28 mouse cellular contexts compared by ENCODE assay signal in genomic region chr9:10186063-10186462, GRCm38 (mm10).
A peak's percentile ranks its signal among the peaks of the same experiment; 100 is the strongest.
DNase-seq lines count a peak whose midpoint lies in the region; ATAC-seq and TF ChIP-seq lines count a peak whose summit lies in the region.
"Had no signal": no experiment of that assay in that cellular context is flagged by ENCODE, and none has a peak within 500 bp of the region (broad histone marks: within the 10 kb centered on the region; RNA-seq: fewer than 3 reads in every experiment).

No protein-coding gene starts in this region.

- no peak overlapping the region for H3K4me3 ChIP-seq in hindbrain, embryonic 16.5 days (ENCODE audit: low read length)
- no peak overlapping the region for H3K4me3 ChIP-seq in hindbrain, embryonic 13.5 days
- no peak overlapping the region for H3K4me3 ChIP-seq in ES-E14 (ENCODE audit: insufficient read depth in 1 of 2, low read depth in 1 of 2, low read length in 2 of 2, poor library complexity in 1 of 2, severe bottlenecking in 1 of 2)
- H3K4me3 ChIP-seq in forebrain, embryonic 15.5 days = no peak overlapping the region
- H3K4me3 ChIP-seq: heart, adult 2 months; heart, embryonic 13.5 days; hindbrain, embryonic 15.5 days; kidney, embryonic 15.5 days; left cerebral cortex, adult 2 months; limb, embryonic 12.5 days; liver, embryonic 15.5 days; neural tube, embryonic 13.5 days had no signal

- DNase-seq in ES-E14 (ENCODE audit: low read depth, low spot score) (peak; percentile 15), R1 (ENCODE audit: low read depth, low spot score) (peak; percentile 17)
- no peak for DNase-seq in heart, adult 11 months
- DNase-seq in left cerebral cortex, adult 18-20 months (ENCODE audit: low spot score in 2 of 2) = no peak
- no peak for DNase-seq in adrenal gland, postnatal 10 days
- DNase-seq: adrenal gland, postnatal 14 days; B cell, adult 2 months; cerebellum, adult 11-12 months; cerebellum, postnatal 14 days; gastrocnemius, postnatal 25 days; heart, adult 2 months; heart, postnatal 10 days; kidney, adult 18-20 months; lung, embryonic 14.5 days; lung, postnatal 14 days; right cerebral cortex, postnatal 25 days; thymus, postnatal 14 days had no signal

- in situ Hi-C loops in ES-E14 (cut with MboI; ENCODE audit: low sequenced_read_pairs in 2 of 2, unreplicated experiment in 2 of 2) = no loop called here

- H3K9ac ChIP-seq in hindbrain, embryonic 16.5 days (ENCODE audit: low read depth, low read length) = no peak overlapping the region
- no peak overlapping the region for H3K9ac ChIP-seq in hindbrain, embryonic 13.5 days
- H3K9ac ChIP-seq in ES-E14 (ENCODE audit: insufficient read depth, low read depth, low read length, poor library complexity, severe bottlenecking) = no peak overlapping the region
- H3K9ac ChIP-seq in forebrain, embryonic 15.5 days (replicated peaks) = no peak overlapping the region
- H3K9ac ChIP-seq: heart, embryonic 13.5 days; hindbrain, embryonic 15.5 days; kidney, embryonic 15.5 days; limb, embryonic 12.5 days; liver, embryonic 15.5 days; lung, embryonic 14.5 days; neural tube, embryonic 13.5 days had no signal

- H3K4me2 ChIP-seq in hindbrain, embryonic 16.5 days (ENCODE audit: low read length) = no peak overlapping the region
- H3K4me2 ChIP-seq in hindbrain, embryonic 13.5 days = no peak overlapping the region
- no peak overlapping the region for H3K4me2 ChIP-seq in forebrain, embryonic 15.5 days (replicated peaks)
- H3K4me2 ChIP-seq: heart, embryonic 13.5 days; hindbrain, embryonic 15.5 days; kidney, embryonic 15.5 days; limb, embryonic 12.5 days; liver, embryonic 15.5 days; lung, embryonic 14.5 days; neural tube, embryonic 13.5 days had no signal

- no peaks in the 10 kb centered on the region for H3K36me3 ChIP-seq in hindbrain, embryonic 16.5 days (ENCODE audit: control insufficient read depth, insufficient read depth, low read length)
- H3K36me3 ChIP-seq in hindbrain, embryonic 13.5 days = no peaks in the 10 kb centered on the region
- no peaks in the 10 kb centered on the region for H3K36me3 ChIP-seq in ES-E14 (ENCODE audit: control insufficient read depth, insufficient read depth, low read length, poor library complexity, severe bottlenecking)
- no peaks in the 10 kb centered on the region for H3K36me3 ChIP-seq in forebrain, embryonic 15.5 days
- H3K36me3 ChIP-seq: heart, embryonic 13.5 days; hindbrain, embryonic 15.5 days; kidney, embryonic 15.5 days; limb, embryonic 12.5 days; liver, embryonic 15.5 days; neural tube, embryonic 13.5 days had no signal

- no peaks in the 10 kb centered on the region for H3K4me1 ChIP-seq in hindbrain, embryonic 16.5 days (ENCODE audit: control insufficient read depth, insufficient read depth, low read depth, low read length)
- H3K4me1 ChIP-seq in hindbrain, embryonic 13.5 days (replicated peaks) = no peaks in the 10 kb centered on the region
- no peaks in the 10 kb centered on the region for H3K4me1 ChIP-seq in ES-E14 (ENCODE audit: control insufficient read depth in 2 of 2, insufficient read depth in 2 of 2, low read length in 2 of 2, poor library complexity in 1 of 2)
- H3K4me1 ChIP-seq in forebrain, embryonic 15.5 days = no peaks in the 10 kb centered on the region
- H3K4me1 ChIP-seq: heart, embryonic 13.5 days; hindbrain, embryonic 15.5 days; kidney, embryonic 15.5 days; limb, embryonic 12.5 days; liver, embryonic 15.5 days; neural tube, embryonic 13.5 days had no signal

- no peaks in the 10 kb centered on the region for H3K27me3 ChIP-seq in hindbrain, embryonic 16.5 days (replicated peaks; ENCODE audit: control insufficient read depth, insufficient read depth, low read length)
- H3K27me3 ChIP-seq in hindbrain, embryonic 13.5 days = no peaks in the 10 kb centered on the region
- H3K27me3 ChIP-seq in forebrain, embryonic 15.5 days = no peaks in the 10 kb centered on the region
- H3K27me3 ChIP-seq: CH12.LX; heart, embryonic 13.5 days; hindbrain, embryonic 15.5 days; kidney, embryonic 15.5 days; limb, embryonic 12.5 days; liver, embryonic 15.5 days; neural tube, embryonic 13.5 days had no signal

- H3K27ac ChIP-seq in hindbrain, embryonic 16.5 days (ENCODE audit: low read depth, low read length) = no peak overlapping the region
- H3K27ac ChIP-seq in hindbrain, embryonic 13.5 days = no peak overlapping the region
- H3K27ac ChIP-seq in ES-E14 (ENCODE audit: insufficient read depth, low read depth, low read length, poor library complexity, severe bottlenecking) = no peak overlapping the region
- H3K27ac ChIP-seq in forebrain, embryonic 15.5 days (replicated peaks) = no peak overlapping the region
- H3K27ac ChIP-seq: heart, adult 2 months; heart, embryonic 13.5 days; hindbrain, embryonic 15.5 days; kidney, embryonic 15.5 days; left cerebral cortex, adult 2 months; limb, embryonic 12.5 days; liver, embryonic 15.5 days; neural tube, embryonic 13.5 days had no signal

- ATAC-seq in hindbrain, embryonic 16.5 days = 0 out of 2 replicates have a peak, but pooled peaks have one; percentile 42
- ATAC-seq in hindbrain, embryonic 13.5 days (ENCODE audit: low FRiP score) = no peak
- peak; percentile 75; the same call in 1 of the 2 replicates for ATAC-seq in forebrain, embryonic 15.5 days (replicated peaks)

- H3K9me3 ChIP-seq in hindbrain, embryonic 16.5 days (ENCODE audit: control insufficient read depth, low read length) = no peaks in the 10 kb centered on the region
- no peaks in the 10 kb centered on the region for H3K9me3 ChIP-seq in hindbrain, embryonic 13.5 days
- H3K9me3 ChIP-seq in ES-E14 (ENCODE audit: control insufficient read depth, insufficient read depth, low read depth, low read length) = no peaks in the 10 kb centered on the region
- no peaks in the 10 kb centered on the region for H3K9me3 ChIP-seq in forebrain, embryonic 15.5 days
- H3K9me3 ChIP-seq: heart, embryonic 13.5 days; hindbrain, embryonic 15.5 days; kidney, embryonic 15.5 days; liver, embryonic 15.5 days; neural tube, embryonic 13.5 days had no signal

TF ChIP-seq in ES-E14, 5 proteins besides CTCF, POLR2A, EP300 and RAD21:
- TF ChIP-seq HCFC1 (IDR thresholded peaks at IDR 0.05; ENCODE audit: borderline replicate concordance, insufficient read depth, low read length) = no peak
- TF ChIP-seq ZC3H11A (IDR thresholded peaks at IDR 0.05; ENCODE audit: borderline replicate concordance, low read depth, low read length) = no peak
- TF ChIP-seq MAFK (IDR thresholded peaks at IDR 0.05; ENCODE audit: insufficient read depth, low read depth, low read length) = no peak
- TF ChIP-seq ZNF384 (IDR thresholded peaks at IDR 0.05; ENCODE audit: low read depth, low read length) = no peak
- TF ChIP-seq CHD2 (IDR thresholded peaks at IDR 0.05; ENCODE audit: low read depth, low read length) = no peak
TF ChIP-seq in ES-E14: peak in this region for 0.

Comparison
In these comparisons a context has a peak if more than half of its experiments do, and no peak if none do; other contexts are left out.
1. DNase-seq: peak in ES-E14 (single experiment) and R1 (single experiment); none in heart, adult 11 months (single experiment), left cerebral cortex, adult 18-20 months (0 of 2) and adrenal gland, postnatal 10 days (single experiment).